Mouse (Mus musculus) lung, adult 18-20 months (tissue): ENCODE measurements around the gene Mylpf.
"Not testable (repeated sequence)": the region's sequence is repeated elsewhere in the genome, so short reads cannot be mapped to it uniquely, and the experiment has no call there.

Experiments
- DNase-seq, 2 experiments: peaks; one replicate each; pipeline ENCODE4 v3.0.0; 2022; ENCODE audit warnings: mixed read lengths in 2 of 2

The Mylpf gene

DNA sequence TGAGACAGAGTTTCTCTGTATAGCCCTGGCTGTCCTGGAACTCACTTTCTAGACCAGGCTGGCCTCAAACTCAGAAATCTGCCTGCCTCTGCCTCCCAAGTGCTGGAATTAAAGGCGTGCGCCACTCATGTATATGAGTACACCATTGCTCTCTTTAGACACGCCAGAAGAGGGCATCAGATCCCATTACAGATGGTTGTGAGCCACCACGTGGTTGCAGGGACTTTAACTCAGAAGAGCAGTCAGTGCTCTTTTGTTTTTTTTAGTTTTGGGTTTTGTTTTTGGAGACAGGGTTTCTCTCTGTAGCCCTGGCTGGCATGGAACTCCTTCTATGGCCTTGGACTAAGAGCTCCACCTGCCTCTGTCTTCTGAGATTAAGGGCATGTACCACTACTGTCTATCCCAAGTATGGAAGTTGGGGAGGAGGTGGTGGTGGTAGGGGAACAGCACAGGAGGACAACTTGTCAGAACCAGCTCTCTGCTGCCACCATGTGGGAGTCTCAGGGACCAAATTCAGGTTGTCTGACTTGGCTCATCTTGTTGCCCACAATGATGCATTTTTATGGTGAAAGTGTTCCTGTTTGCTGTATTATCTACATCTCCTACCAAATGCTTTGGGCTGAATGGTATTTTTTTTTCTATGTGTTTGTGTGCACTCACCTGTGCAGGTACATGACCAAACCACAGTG lies 20.1 kb downstream of the Mylpf start:
- DNase-seq, result peak; percentile 73 to 76

- DNase-seq, result no peak
Measured at GRCm38 (mm10) chr7:127231376-127231775, 22.7 kb downstream of the Mylpf start.

DNA sequence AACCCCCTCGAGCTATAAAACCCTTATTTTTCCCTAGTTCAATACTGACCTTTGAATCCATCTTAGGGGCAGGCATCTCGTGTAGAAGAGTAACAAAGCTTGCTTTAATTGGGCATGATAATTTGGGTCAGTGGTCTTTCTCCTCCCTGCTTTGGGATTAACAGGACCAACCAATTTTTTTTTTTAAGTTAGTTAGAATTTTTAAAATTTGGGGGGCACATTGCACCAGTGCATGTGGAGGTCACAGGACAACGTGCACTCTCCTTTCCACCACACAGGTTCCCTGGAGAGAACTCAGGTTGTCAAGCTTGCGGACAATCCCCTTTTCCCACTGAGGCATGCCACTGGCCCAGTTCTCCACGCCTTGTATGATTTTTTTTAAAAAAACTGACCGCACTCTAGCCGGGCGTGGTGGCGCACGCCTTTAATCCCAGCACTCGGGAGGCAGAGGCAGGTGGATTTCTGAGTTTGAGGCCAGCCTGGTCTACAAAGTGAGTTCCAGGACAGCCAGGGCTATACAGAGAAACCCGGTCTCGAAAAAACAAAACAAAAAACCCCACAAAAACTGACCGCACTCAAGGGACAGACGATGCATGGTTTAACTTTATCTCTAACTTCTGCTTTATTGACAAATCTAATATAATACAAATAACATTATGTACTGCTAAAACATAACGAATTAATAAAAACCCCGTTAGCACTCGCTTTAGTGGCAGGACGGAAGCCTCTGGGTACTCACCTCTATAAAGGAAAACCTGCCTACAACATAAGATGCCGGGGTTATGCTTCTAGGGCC lies 23.3 kb downstream of the Mylpf start:
- DNase-seq, result no peak

DNA sequence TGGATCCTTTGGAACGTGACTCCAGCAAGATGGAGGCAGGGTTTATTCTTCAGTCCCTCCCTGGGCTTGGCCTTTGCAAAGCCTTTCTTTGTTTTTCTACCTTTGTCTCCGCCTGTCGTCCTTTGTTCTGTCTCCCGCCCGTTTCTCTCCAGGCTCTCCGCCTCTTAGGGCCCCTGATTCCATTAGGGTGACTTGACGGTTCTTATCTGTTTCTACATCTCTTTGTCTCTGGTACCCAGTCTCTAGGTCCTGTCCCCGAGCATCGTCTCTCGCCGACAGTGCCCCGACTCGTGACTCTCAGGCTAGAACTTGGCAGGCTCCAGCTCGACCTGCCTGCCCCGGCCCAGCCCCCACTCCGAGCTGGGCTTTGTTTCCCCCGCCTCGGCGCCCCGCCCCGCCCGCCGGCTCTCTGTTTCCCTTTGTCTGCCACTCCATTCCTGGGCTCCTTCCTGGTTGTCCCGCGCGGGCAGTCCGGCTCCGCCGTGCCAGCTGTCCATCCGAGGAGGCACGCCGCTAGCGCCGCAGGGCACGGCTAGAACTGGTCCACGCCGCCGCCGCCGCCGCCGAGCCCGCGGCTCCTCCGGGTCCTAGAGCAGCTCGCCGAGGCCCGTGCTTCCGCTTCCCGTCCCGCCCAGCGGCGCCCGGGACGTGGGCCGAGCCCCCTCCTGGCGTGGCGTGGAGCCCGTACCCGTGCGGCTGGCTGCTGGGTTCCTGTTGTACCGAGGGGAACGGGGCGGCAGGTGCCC lies 24.1 kb downstream of the Mylpf start, which contains the start of the genes Zfp553 and Sept1:
Zfp553 (plus strand) TSS at position 440 of the 746 bp plus-strand sequence.
Sept1 (minus strand) TSS at position 509 of the 746 bp plus-strand sequence.
- DNase-seq, result peak; percentile 80 to 85

DNA sequence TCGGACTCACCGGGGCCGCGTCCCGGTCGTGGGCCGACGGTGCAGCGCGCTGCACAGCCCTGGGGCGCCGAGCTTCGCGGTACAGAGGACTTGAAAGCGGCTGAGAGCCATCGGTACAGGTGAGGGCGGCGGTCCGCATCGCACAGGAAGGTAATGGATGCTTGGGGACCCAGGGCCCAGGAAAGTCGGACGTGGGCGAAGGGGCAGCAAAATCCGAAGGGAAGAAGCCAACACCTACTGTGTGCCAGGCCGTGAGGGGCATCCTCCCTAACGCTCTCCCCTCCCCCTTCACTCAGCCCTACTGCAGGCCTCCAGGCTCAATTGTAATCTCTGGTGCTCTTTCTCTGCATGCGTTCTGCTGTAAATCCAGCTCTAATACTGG lies 24.7 kb downstream of the Mylpf start:
- DNase-seq, result no peak

GRCm38 (mm10) chr7:127233765-127234164 lies 25.1 kb downstream of the Mylpf start:
- DNase-seq, result no peak

GRCm38 (mm10) chr7:127234777-127235176 lies 26.1 kb downstream of the Mylpf start:
- no peak for DNase-seq

DNA sequence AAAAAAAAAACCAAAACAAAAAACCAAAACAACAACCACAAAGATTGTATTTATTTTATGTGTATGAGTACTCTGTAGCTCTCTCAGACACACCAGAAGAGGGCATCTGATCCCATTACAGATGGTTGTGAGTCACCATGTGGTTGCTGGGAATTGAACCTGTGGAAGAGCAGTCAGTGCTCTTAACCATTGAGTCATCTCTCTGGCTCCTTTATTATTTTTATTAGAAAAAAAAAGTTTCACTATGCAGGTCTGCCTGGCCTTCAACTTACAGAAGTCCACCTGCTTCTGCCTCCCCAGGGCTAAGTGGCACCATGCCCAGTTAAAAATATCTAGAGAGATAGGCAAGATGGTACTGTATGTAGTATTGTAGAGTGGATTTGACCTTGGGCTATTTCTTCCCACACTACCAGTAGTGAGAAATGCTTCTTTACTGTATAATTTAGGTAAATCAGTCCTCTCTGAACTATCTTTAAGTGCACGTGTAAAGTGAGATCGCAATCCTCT lies 34.7 kb downstream of the Mylpf start:
- no peak for DNase-seq

GRCm38 (mm10) chr7:127243870-127244657 lies 35.4 kb downstream of the Mylpf start, which contains the start of gene Zfp771:
Gene Zfp771 (plus strand): TSS chr7:127244274.
- DNase-seq, result peak; percentile 94 to 97

GRCm38 (mm10) chr7:127244658-127245510 lies 36.2 kb downstream of the Mylpf start:
- DNase-seq, result peak; percentile 53 to 55

GRCm38 (mm10) chr7:127250511-127250910 lies 41.8 kb downstream of the Mylpf start:
- DNase-seq, result not testable (repeated sequence)

- no peak for DNase-seq
Measured at GRCm38 (mm10) chr7:127252414-127252813, 43.7 kb downstream of the Mylpf start.

DNA sequence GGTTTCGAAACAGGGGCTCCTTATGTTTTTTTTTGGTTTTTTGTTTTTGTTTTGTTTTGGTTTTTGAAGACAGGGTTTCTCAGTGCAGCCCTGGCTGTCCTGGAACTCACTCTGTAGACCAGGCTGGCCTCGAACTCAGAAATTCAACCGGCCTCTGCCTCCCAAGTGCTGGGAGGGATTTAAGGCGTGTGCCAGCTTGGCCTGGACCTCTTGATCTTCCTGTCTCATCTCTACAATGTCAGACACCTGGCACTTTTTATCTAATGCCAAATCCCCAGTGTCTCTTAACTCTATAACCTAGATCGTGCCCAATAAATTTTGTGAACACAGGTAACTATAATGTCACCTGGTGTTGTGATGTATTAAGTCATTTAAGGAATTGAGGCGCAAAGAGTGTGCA lies 44.7 kb downstream of the Mylpf start:
- DNase-seq, result no peak

DNA sequence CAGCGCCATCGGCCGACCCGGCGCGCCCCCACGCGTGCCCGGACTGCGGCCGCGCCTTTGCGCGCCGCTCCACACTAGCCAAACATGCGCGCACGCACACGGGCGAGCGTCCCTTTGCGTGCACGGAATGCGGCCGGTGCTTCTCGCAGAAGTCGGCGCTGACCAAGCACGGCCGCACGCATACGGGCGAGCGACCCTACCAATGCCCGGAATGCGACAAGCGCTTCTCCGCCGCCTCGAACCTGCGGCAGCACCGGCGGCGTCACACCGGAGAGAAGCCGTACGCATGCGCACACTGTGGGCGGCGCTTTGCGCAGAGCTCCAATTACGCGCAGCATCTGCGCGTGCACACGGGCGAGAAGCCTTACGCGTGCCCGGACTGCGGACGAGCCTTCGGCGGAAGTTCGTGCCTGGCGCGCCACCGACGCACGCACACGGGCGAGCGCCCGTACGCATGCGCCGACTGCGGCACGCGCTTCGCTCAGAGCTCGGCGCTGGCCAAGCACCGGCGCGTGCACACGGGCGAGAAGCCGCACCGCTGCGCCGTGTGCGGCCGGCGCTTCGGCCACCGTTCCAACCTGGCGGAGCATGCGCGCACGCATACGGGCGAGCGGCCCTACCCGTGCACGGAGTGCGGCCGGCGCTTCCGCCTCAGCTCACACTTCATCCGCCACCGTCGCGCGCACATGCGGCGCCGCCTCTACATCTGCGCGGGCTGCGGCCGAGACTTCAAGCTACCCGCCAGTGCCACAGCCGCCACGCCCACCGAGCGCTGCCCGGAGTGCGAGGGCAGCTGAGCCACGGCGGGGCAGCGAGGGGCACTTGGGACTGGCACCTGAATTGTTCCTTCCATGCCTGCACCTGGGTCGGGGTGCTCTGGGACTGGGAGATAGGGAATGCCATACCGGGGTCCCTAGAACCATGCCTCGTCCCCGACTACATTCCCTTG lies 45.4 kb downstream of the Mylpf start:
- peak; percentile 94 to 95 for DNase-seq

DNA sequence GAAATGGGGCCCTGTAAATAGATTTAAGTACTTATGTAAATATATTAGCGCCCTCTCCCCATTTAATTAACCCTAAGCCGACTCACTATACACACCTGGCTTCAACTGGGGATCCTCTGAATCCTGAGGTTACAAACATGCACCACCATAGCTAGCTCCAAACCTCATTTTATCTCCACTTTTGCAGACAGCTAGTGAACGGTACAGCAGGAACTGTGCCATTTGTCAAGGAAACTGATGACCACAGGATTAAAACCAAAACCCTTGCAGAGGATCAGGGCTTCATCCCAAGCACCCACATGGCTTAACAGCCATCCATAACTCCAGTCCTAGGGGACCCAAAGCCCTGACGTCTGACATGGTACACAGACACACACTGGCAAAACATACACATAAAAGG lies 46.3 kb downstream of the Mylpf start:
- DNase-seq, result no peak

- DNase-seq, result no peak
Measured at GRCm38 (mm10) chr7:127255965-127256364, 47.3 kb downstream of the Mylpf start.

DNA sequence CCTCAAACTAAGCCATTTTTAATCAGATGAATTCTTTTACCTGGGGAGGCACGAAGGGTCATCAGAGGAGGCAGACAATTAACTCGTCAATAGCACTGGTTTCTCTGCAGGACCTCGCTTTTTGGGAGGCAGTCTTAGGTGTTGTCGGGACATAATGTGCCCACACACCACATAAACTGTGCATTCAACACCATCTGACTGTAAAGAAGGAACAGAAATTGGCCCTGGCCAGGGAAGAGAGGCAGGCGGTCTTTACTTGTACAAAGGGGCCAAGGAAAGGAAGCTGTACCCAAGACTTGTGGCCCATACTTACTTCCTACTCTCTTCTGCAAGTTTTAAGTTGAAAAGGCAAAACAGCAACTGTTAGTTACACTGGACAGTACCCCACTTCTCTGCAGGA lies 47.8 kb downstream of the Mylpf start:
- no peak for DNase-seq

DNA sequence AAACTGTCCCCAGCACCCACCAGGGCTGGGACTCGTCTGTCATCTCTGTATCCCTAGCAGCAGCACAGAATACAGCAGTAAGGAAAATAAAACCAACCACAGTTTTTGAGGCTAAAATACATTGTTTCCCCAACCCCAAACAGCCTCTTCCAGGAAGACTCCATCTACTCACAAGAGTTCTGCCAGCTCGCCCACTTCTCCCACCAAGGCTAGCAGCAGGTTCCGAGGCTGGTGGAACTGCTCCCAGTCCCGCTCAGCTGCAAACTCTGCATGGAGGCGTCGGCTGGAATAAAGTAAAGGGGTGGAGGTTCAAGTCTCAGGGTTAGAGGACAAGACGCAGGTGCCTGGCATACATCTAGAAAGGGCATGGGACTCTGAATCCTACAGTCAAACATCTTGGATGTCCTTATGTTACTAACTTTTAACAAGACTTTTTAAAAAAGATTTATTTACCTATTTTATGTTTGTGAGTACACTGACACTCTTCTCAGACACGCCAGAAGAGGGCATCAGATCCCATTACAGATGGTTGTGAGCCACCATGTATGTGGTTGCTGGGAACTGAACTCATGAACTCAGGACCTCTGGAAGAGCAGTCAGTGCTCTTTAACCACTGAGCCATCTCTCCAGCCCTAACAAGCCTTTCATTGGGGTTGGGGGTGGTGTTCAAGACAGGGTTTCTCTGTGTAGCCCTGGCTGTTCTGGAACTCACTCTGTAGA lies 50.7 kb downstream of the Mylpf start:
- no peak for DNase-seq
